Mouse (Mus musculus) embryo, embryonic 11.5 days (tissue): ENCODE measurements around the gene Gpr18.
"Not testable (repeated sequence)": the region's sequence is repeated elsewhere in the genome, so short reads cannot be mapped to it uniquely, and the experiment has no call there.

Experiments used
- DNase-seq: peaks from one replicate; pipeline ENCODE4 v3.0.0-alpha.2; 2012; ENCODE audit warnings: low read depth, low spot score

Gene Gpr18

DNA sequence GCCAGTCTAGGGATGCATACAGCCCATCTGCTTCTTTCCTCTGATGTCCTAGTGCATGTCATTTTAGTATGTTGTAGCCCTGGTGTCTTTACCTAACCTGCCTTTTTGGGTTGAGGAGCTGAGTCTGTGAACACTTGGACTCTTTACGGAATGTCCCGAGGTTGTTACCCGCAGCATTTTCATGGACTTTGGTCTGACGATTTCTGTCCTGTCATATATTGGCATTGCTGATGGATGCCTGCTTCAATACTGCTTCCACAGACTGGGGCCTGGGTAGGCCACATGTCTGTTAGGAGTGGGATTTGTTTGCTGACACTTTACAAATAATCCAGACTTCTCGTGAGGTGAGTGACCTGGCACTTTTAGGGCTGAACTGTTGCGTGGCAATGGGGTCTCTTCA, 21.8 kb downstream of the Gpr18 start:
- DNase-seq, result no peak

DNA sequence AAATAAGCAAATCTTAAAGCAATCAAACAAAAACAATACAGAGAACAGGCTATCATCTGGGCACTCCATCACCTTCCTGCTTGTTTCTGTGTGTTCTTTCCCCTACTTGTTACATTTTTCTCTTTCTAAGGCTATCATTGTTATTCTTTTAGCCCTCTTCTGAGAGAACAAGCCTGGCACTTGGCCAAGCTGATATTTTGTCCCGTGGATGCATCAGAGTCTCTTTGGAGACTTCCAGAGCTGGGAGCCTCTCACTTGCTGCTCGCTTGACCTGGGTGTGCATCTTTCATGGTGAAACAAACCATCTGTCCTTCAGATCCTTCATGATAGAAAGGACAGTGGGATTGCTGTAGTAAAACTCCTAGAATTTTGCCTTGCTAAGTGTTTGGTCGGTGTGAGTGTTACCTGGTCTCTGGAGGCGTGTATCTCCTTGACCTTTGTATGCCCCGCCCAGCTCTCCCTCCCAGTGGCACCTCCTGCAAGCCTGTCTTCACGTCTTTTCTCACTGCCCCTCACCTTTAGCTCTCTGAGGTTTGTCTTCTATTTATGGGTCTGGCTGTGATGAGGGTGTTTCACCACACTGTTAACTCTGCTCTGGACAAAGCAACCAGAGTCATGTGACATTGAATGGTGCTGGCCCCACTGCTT, 31.3 kb downstream of the Gpr18 start:
- no peak for DNase-seq

- no peak for DNase-seq
Observed at GRCm38 (mm10) chr14:121881211-121881610, 34.4 kb downstream of the Gpr18 start.

DNA sequence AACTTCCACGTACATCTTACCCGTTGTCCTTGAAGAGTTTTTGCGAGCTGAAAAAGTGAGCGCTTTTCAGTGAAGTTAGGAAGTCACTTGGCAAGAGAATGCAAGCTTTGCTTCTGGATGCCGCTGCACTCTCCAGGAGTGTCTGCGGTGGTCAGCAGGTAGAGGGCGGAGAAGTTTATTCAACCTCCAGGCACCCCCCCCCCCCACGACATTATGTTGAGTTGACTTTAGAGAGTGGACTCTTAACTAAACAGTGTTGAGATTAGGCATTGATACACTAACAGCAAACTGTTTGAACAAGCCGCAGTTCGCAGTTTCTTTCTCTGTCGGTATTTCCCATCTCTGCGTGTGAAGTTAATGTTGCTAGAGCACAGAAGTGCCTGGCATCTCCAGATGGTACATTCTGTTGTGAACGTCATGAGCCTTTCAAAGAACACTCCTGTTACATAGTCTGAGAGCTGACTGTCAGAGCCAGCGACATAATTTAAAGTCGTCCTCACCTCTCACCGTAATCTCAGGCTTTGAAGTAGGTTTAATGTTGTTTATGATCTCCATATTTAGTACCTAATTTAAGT, 36.2 kb downstream of the Gpr18 start:
- no peak for DNase-seq

- no peak for DNase-seq
Observed at GRCm38 (mm10) chr14:121878859-121879206, 36.7 kb downstream of the Gpr18 start.

- DNase-seq, result peak; percentile 97
Observed at GRCm38 (mm10) chr14:121878176-121878858, 37.3 kb downstream of the Gpr18 start, which contains the start of gene Ubac2. TSS of gene Ubac2 (plus strand) at chr14:121878620.

GRCm38 (mm10) chr14:121877640-121878039, 37.9 kb downstream of the Gpr18 start:
- DNase-seq, result no peak

- DNase-seq, result no peak
Observed at GRCm38 (mm10) chr14:121876860-121877259, 38.7 kb downstream of the Gpr18 start.

GRCm38 (mm10) chr14:121876190-121876589, 39.4 kb downstream of the Gpr18 start:
- not testable (repeated sequence) for DNase-seq

DNA sequence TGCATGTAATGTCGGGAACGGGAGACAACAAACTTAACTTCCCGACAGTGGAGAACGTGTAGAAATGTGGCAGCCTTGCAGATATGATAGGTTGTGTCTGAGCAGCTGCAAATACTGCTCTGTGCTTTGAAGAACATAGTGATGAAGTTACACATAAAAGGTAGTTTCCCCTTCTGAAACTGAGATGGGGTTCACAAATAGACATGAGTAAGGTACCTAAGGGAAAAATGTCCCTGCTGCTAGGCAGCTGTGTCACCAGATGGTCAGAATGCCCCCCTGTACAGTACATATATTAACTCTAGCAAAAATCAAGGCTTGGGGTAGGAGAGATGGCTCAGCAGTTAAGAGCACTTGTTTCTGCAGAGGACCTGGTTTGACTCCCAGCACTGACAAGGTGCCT, 41.9 kb downstream of the Gpr18 start:
- DNase-seq, result no peak

- no peak for DNase-seq
Observed at GRCm38 (mm10) chr14:121873172-121873571, 42.4 kb downstream of the Gpr18 start.

DNA sequence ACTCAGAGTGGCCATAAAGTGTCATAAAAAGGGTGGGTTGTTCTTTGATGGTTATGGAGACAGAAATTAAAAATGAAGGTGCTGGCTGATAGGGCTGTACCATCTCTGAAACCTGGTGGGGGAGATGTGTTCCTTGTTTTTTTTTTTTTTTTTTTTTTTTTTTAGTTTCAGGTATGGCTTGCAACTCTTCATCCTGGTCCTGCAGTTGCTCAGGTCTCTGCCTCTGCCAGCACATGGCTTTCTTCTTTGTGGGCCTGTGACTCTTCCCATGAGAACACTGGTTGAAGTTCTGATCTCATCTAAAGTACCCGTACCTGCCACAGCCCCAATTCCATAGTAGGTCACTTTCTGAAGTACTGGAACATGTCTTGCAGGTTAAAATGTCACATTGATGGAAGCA, 42.8 kb downstream of the Gpr18 start:
- DNase-seq, result no peak

- DNase-seq, result no peak
Observed at GRCm38 (mm10) chr14:121869111-121869510, 46.5 kb downstream of the Gpr18 start.

DNA sequence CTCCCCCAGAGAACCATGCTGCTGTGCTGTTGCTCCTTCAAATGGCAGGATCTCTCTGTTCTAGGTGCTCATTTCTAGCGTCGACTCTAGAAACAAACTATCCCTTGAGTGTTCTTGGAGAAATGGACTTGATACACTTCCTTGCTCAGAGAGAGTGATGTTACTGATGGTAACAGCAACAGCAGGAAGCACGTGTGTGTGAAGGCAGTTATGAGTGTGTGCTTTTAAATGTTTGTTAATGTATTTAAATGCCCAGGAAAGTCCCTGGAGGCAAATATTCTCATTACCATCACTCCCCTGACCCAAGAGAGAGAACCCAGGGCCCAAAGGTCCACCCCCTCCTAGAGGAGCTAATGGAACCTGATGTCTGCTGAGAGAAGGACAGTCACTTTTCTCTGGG, 49.0 kb downstream of the Gpr18 start:
- DNase-seq, result no peak

DNA sequence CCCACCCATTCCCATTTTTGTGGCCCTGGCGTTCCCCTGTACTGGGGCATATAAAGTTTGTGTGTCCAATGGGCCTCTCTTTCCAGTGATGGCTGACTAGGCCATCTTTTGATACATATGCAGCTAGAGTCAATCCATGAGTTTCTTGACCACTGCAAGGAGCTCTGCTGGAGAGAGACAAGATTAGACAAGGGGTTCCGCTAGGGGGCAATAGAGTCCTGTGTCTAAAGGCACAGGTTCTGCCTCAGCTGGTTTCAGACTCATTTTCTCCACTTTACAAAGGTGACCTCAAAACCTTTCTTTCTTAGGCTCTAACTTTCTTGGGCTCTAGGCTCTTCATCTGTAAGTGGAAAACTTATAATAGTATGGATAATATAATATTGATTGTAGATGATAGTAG, 50.4 kb downstream of the Gpr18 start:
- DNase-seq, result peak; percentile 53
